Mouse (Mus musculus): ENCODE measurements around the gene Chrm1.
"Not testable (repeated sequence)": the region's sequence is repeated elsewhere in the genome, so short reads cannot be mapped to it uniquely, and the experiment has no call there.

Gene Chrm1

GRCm38 (mm10) chr19:8716767-8717475 is 53.3 kb downstream of the Chrm1 start:
- no peak for DNase-seq (ENCODE audit: low read depth, low spot score)

GRCm38 (mm10) chr19:8718357-8718756 is 54.8 kb downstream of the Chrm1 start:
- no peak for DNase-seq (ENCODE audit: low read depth, low spot score)

DNA sequence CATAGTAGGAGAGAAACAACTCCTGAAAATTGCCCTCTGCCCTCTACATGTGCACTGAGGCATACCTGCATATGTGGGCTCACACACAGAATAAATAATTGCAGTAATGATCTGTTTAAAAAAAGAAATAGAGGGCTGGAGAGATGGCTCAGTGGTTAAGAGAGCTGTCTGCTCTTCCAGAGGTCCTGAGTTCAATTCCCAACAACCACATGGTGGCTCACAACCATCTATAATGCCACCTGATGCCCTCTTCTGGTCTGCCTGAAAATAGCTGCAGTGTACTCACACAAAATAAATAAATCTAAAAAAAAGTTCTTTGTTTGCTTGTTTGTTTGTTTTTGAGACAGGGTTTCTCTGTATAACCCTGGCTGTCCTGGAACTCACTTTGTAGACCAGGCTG is 55.4 kb downstream of the Chrm1 start:
- DNase-seq (ENCODE audit: low read depth, low spot score), result not testable (repeated sequence)

DNA sequence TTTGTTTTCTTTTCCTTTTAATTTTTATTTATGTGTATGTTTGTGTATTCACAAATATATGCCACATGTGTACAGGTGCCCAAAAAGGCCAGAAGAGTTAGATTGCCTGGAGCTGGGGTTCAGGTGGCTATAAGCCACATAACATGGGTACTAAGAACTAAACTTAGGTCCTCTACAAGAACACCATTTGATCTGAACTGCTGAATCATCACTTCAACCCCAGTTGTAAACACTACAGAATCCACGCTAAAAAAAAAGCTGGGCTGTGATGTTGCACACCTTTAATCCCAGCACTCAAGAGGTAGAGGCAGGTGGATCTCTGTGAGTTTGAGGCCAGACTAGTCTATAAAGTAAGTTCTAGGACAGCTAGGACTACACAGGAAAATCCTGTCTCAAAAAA is 57.8 kb downstream of the Chrm1 start:
- no peak for DNase-seq (ENCODE audit: low read depth, low spot score)

- no peak for DNase-seq (ENCODE audit: low read depth, low spot score)
These were observed 58.4 kb downstream of the Chrm1 start for GRCm38 (mm10) chr19:8722021-8722420.

- DNase-seq (ENCODE audit: low read depth, low spot score), result no peak
These were observed 58.9 kb downstream of the Chrm1 start for GRCm38 (mm10) chr19:8722559-8722906.

GRCm38 (mm10) chr19:8722907-8723573 is 59.5 kb downstream of the Chrm1 start, which contains the start of gene Slc3a2:
TSS of gene Slc3a2 (minus strand) at chr19:8723369.
- DNase-seq (ENCODE audit: low read depth, low spot score), result peak; percentile 96

GRCm38 (mm10) chr19:8723574-8724346 is 60.2 kb downstream of the Chrm1 start:
- no peak for DNase-seq (ENCODE audit: low read depth, low spot score)

DNA sequence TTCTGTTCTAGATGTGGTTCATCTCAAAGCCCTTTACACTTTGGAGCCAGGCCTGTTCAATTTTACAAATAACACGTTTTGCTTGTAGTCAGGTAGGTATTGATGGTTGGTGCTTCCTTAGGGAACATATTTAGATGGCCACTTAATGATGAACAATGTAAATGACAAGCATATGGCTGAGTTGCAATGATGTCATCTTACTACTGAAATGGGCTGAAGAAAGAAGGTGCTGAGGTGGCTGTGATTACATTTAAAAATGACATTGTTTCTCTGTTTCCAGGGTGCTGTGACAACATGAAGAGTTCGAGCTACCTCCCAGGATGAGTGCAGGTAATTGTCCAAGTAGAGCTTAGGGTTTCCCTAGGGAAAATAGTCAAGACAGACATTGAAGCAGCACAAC is 60.8 kb downstream of the Chrm1 start:
- no peak for DNase-seq (ENCODE audit: low read depth, low spot score)

- no peak for DNase-seq (ENCODE audit: low read depth, low spot score)
These were observed 61.6 kb downstream of the Chrm1 start for GRCm38 (mm10) chr19:8725081-8725613.

GRCm38 (mm10) chr19:8726609-8727390 is 63.2 kb downstream of the Chrm1 start:
- no peak for DNase-seq (ENCODE audit: low read depth, low spot score)

DNA sequence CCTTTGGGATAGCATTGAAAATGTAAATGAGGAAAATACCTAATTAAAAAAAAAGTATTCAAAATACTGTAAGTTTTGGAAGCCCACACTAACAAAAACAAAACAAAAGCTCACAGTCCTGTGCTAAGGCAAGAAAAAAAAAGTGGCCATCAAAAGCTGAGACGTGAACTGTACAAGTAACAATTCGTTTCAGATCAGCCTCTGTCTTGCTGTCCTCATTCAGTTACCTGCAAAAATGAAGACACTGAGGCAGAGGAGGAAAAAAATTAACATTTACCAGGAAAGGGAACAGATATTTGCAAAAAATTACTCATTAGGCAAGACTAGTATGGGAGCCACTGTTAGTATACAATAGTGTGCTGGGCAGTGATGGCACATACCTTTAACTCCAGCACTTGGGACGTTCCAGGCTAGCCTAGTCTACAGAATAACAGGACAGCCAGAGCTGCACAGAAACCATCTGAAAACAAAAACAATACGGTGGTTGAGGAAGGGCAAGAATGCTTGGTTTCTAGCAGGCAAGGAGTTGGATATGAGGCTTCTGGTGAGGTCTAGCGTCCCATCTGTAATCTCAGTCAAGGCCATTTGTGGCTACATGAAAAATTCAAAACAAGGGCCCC is 64.0 kb downstream of the Chrm1 start:
- no peak for DNase-seq (ENCODE audit: low read depth, low spot score)

DNA sequence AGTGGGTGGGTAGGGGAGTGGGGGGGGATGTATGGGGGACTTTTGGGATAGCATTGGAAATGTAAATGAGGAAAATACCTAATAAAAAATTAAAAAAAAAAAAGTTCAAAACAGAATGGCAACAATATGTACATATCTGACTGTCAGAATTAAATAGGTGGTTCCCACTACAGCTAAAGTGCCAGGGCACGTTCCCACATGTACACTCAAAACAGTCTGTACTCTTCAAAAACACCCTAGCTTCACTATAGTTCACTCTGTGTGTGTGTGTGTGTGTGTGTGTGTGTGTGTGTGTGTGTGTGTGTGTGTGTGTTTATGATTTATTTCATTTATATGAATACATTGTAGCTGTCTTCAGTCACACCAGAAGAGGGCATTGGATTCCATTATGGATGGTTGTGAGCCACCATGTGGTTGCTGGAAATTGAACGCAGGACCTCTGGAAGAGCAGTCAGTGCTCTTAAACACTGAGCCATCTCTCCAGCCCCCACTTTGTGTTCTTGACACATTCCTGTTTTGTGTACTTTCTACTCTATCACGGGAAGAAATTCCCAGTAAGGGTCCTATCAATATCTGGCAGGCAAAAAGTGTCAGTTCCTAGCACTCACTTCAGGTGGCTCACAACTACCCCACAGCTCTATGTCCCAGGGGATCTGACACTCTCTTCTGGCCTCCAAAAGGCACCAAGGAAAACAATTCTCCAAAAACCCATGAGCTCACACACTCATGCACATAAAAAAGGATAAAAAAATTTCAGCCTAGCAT is 64.9 kb downstream of the Chrm1 start:
- not testable (repeated sequence) for DNase-seq (ENCODE audit: low read depth, low spot score)

Measured in embryo, embryonic 11.5 days (tissue).